Mouse (Mus musculus): Measurements from ENCODE around the gene Gckr. TPM values are rescaled to one million over a fixed set of nuclear protein-coding genes. Genes with fewer than 3 reads are reported as not detected.

Gene Gckr
- not detected for total RNA-seq (2021)
- long read RNA-seq, experiment 1 = 0 reads
- long read RNA-seq, experiment 2 = 0 reads

DNA sequence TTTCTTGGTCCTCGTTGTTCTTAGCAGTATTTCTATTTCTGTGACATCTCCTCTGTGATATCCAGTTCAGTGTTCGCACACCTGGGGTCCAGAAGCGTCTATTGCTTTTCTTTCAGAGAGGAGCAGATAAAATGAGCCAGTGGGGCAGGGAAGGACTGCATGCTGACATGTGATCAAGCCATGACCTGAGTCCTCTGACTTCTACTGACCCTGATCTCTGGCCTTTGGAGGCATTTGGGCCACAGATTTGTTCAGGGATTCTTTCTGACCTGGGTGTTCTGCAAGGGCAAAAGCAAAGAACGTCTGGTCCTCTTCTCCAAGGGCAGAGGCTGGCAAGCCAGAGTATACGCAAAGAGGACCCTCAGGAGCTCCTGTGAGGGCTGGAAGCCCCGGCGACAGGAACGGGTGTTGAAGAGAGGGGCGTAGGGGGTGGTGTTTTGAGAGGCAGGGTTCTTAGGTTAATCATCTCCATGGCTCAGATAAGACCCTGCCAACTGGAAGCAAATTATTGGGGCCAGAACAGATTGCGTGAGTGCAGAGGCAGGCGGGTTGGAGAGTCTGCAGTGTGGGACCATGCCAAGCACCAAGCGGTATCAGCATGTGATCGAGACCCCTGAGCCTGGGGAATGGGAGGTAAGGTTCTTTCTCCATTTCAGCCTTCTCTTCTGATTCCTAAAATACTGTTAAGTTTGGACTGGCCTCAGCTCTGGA lies at the start of gene Gckr:
Gckr (plus strand) TSS at position 397 of the 711 bp plus-strand sequence.
- no peak for DNase-seq
- intact Hi-C loops (cut with DNase I; ENCODE audit: low total_unique reads) = no loop called here

- intact Hi-C loops (cut with DNase I; ENCODE audit: low total_unique reads) = no loop called here
- DNase-seq = no peak
These were observed 46.5 kb upstream of the Gckr start for GRCm38 (mm10) chr5:31250716-31251115.

GRCm38 (mm10) chr5:31251541-31252101 lies 45.6 kb upstream of the Gckr start, which contains the start of gene Krtcap3:
Gene Krtcap3 (plus strand): TSS chr5:31251691.
- intact Hi-C loops (cut with DNase I; ENCODE audit: low total_unique reads) = no loop called here
- no peak for DNase-seq

GRCm38 (mm10) chr5:31252151-31252550 lies 45.1 kb upstream of the Gckr start:
- no peak for DNase-seq
- intact Hi-C loops (cut with DNase I; ENCODE audit: low total_unique reads) = no loop called here

- no peak for DNase-seq
- intact Hi-C loops (cut with DNase I; ENCODE audit: low total_unique reads) = no loop called here
These were observed 44.3 kb upstream of the Gckr start for GRCm38 (mm10) chr5:31252795-31253545.

- intact Hi-C loops (cut with DNase I; ENCODE audit: low total_unique reads) = no loop called here
- DNase-seq = no peak
These were observed 43.4 kb upstream of the Gckr start for GRCm38 (mm10) chr5:31253806-31254205.

GRCm38 (mm10) chr5:31254452-31254851 lies 42.8 kb upstream of the Gckr start:
- intact Hi-C loops (cut with DNase I; ENCODE audit: low total_unique reads) = no loop called here

DNA sequence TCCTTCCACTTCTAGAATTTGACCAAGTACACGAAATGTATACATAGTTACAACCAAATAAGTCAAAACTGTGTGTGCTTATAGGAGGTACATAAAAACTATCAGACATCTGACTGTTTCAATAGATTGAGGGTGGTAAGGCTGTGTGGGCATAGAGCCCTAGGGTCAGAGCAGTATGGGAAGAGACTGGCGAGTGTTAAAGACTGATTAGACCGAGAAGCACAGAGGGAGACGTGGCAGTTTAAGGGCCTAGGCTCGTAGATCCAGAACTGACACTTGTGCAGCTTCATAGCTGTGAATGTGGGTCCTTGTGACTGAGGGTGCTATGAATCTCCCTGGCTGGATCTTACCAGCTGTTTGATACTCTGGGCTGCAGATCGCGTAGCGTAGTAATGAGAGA lies 42.3 kb upstream of the Gckr start:
- DNase-seq = no peak
- intact Hi-C loops (cut with DNase I; ENCODE audit: low total_unique reads) = no loop called here

More at GRCm38 (mm10) chr5:31254452-31254851, 42.8 kb upstream of the Gckr start:
- DNase-seq = no peak

DNA sequence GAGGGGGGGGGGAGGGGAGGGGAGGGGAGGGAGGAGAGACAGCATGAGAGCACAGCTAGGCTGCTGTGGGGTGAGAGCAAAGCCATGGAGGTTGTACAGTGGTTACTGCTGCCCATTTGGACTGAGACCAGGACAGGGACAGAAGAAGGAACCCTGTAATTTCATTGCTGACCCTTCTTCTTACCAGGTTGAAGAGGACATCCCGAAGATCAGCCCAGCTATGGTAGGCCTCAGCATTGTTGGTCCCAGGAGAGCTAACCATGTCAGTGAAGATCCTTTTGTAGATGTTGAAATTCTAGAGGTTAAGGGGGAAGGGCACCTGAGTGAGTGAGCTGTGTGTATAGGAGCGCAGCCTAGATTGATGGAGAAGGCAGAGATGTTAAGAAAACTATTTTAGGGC lies 41.9 kb upstream of the Gckr start:
- no peak for DNase-seq
- intact Hi-C loops (cut with DNase I; ENCODE audit: low total_unique reads) = no loop called here

DNA sequence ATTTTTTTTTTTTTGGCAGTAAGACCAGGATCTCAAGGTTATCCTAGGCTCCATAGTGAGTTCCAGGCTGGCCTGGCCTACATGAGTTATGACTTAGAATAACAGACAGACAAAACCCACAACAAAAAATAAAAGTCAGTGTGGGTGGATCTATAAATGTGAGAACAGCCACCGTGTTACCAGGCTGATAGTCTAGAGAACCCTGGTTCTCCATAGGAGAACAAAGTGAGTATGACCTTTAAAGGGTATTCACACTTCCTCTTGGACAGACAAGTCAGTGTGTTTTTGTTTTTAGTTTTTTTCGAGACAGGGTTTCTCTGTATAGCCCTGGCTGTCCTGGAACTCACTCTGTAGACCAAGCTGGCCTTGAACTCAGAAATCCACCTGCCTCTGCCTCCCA lies 41.3 kb upstream of the Gckr start:
- DNase-seq = no peak
- intact Hi-C loops (cut with DNase I; ENCODE audit: low total_unique reads) = no loop called here

GRCm38 (mm10) chr5:31257616-31258015 lies 39.6 kb upstream of the Gckr start:
- DNase-seq = no peak
- intact Hi-C loops (cut with DNase I; ENCODE audit: low total_unique reads) = no loop called here

- intact Hi-C loops (cut with DNase I; ENCODE audit: low total_unique reads) = no loop called here
- no peak for DNase-seq
These were observed 31.1 kb upstream of the Gckr start for GRCm38 (mm10) chr5:31266101-31266500.

- intact Hi-C loops (cut with DNase I; ENCODE audit: low total_unique reads) = no loop called here
- DNase-seq = no peak
These were observed 29.6 kb upstream of the Gckr start for GRCm38 (mm10) chr5:31267686-31268085.

DNA sequence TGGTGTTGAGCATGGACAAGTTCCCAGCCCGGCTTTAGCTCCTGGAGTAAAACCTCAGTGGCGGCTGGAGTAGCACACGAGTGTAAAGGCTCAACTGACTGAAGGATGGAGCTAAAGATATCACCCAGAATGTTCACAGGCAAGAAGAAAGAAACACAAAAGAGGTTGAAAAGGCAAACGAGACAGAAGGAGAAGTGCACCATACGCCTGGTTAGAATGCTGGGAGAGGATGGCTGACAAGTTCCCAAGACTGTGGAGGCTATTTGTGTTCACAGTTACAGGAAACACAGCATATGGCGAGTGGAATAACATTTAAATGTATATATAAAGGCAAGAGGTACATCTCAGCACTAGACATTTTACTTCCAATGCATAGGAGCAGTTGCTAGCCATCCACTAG lies 24.2 kb upstream of the Gckr start:
- intact Hi-C loops (cut with DNase I; ENCODE audit: low total_unique reads) = no loop called here
- no peak for DNase-seq

DNA sequence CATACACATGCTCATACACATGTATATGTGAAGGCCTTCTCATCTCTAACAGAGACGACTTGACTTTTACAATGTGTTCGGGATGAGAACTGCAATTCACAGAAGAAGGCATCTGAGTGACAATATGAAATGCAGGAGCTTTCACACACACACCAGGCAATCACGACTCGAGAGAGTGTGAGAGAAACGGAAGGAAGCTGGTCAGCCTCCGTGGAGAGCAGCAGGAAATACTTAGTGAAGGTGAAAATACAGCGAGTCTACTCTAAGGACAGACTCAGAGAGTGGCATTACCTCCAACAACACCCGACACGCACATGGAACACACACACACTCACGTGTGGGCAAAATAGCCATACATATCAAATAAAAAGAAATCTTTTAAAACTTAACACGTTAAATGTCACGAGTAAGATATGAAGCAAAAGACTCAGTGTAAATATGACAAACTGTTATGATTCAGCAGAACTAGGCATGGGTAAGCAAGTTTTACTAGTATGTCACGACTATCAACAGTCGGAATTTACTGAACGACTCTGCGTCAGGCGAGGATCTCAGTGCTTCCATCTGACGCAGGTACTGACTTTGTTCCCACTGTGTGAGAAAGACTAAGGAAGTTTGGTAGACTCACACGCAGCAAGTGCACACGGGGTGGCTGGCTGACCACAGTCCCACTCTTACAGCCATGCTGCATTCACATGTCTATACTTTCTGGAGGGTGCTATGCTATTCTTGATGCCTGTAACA lies 17.8 kb upstream of the Gckr start:
- intact Hi-C loops (cut with DNase I; ENCODE audit: low total_unique reads) = no loop called here
- no peak for DNase-seq

- intact Hi-C loops (cut with DNase I; ENCODE audit: low total_unique reads) = no loop called here
- DNase-seq = no peak
These were observed 9.0 kb upstream of the Gckr start for GRCm38 (mm10) chr5:31288225-31288624.

GRCm38 (mm10) chr5:31288655-31289054 lies 8.6 kb upstream of the Gckr start:
- peak; percentile 20 for DNase-seq
- intact Hi-C loops (cut with DNase I; ENCODE audit: low total_unique reads) = no loop called here

- intact Hi-C loops (cut with DNase I; ENCODE audit: low total_unique reads) = no loop called here
- DNase-seq = no peak
These were observed 7.5 kb upstream of the Gckr start for GRCm38 (mm10) chr5:31289626-31290230.

DNA sequence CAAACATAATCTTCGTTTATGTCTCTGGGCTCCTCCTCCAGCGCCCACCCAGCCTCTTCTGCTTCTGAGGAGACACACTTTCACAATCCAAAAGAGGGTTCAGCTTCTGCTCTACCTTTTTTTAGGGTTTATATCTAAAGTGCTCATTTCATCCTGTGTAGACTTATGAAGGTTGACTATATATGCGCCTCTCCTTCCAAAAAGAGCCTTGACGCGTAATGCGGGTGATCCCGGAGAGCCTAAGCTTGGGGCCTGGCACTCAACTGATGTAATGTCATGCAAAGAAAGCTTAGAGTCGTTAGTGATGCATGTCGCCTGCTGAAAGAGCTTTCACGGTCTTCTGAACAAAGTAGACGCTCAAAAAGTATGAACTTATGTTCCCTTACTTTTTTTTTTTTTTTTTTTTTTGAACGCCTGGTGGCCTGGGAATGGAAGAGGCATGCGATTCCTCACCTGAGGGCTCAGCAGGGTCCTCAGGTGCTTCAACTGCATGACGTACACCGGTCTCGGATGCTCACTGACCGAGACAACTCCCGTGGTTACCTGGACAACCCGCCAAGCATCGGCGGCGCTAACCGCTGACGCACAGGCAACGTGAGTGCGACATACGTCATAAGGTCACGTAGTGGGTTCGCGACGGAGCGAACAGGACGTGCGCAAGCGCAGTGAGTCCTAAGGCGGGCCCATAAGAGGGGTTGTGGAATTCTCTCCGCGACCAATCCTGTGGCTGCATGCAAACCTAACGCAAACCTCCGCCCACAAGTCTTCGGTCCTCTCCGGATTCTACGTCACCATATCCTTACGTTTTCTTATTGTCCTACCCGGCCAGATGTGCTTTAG lies 6.5 kb upstream of the Gckr start, which contains the start of gene Ift172:
Ift172 (minus strand) TSS at position 596 of the 840 bp plus-strand sequence.
- intact Hi-C loops (cut with DNase I; ENCODE audit: low total_unique reads) = no loop called here
- peak; percentile 96 for DNase-seq

Data from gastrocnemius, postnatal 14 days (tissue).